Mouse (Mus musculus): Measurements from ENCODE around the gene Trappc6a.

Trappc6a gene

GRCm38 (mm10) chr7:19508150-19508923, at the start of gene Trappc6a, which contains the start of gene Bloc1s3:
Gene Trappc6a, plus strand, starts transcription at chr7:19508395.
Gene Bloc1s3, minus strand, starts transcription at chr7:19508367.
- DNase-seq, result peak; percentile 92 to 93

- peak; percentile 73 to 78 for DNase-seq
These were observed 49.5 kb upstream of the Trappc6a start, which contains the start of gene Mark4 for GRCm38 (mm10) chr7:19458591-19459111. Gene Mark4, minus strand, starts transcription at chr7:19458821.

- no peak for DNase-seq
These were observed 48.9 kb upstream of the Trappc6a start for GRCm38 (mm10) chr7:19459144-19459870.

DNA sequence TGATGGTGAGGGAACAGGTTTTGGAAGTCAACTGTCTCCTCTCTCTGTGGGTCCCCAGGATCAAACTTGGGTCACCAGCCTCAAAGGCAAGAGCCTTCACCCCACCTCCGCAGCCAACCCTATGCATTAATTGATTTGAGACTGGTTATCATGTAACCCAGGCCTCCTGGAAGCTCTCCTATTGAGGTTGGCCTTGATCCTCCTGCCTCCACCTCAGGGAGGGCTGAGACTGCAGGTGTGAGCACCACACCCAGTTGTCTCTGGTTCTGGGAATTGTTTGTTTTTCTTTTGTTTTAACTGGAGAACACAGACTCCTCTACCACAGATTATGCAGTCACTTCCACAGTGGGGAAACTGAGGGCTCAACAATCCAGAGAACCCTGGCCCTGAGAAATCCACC, 47.7 kb upstream of the Trappc6a start:
- DNase-seq, result no peak

GRCm38 (mm10) chr7:19461488-19461887, 46.7 kb upstream of the Trappc6a start:
- peak; percentile 52 to 69 for DNase-seq

GRCm38 (mm10) chr7:19462443-19462842, 45.8 kb upstream of the Trappc6a start:
- no peak for DNase-seq

GRCm38 (mm10) chr7:19462884-19463381, 45.3 kb upstream of the Trappc6a start, which contains the start of gene Exoc3l2:
Gene Exoc3l2, plus strand, starts transcription at chr7:19463331.
- no peak for DNase-seq

DNA sequence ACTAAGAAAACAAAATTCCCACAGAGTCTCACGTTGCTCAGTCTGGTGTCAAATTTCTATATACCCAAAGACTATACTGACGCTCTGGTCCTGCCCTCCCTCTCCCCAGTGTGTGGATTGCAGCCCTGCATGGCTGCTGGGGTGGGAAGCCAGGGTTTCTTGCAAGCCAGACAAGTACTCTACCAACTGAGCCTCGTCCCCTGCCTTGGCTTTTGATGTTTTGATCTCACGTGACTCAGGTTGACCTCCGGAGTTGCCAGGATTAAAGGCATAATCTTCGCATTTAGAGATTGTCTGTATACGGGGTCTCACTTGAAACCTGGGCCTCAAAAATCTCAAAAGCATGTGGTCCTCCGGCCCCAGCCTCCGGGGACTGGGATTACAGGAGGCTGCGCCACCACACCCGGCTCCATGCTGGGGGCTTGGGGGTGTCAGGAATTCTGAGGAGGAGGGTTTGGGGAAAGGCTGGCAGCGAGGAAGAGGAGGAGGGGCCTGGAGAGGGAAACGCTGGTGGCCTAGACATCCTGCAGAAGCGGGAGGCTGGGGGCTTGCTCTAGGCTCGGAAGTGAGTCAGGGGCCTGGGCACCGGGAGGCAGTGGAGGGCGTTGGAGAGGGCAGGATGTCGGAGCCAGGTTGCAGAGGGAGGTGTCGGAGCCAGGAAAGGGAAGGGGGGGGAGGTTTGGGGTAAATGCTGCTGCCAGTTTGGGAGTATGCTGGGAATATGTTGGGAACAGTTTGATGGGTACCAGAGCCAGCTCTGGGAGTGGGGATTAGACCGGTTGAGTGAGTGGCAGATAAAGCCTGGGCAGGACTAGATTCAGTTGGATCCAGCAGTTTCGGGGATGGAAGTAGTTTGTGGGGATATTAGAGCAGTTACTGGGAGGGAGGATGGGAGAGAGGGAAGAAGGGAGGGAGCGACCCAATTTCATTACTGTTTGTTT, 43.6 kb upstream of the Trappc6a start:
- DNase-seq, result no peak

DNA sequence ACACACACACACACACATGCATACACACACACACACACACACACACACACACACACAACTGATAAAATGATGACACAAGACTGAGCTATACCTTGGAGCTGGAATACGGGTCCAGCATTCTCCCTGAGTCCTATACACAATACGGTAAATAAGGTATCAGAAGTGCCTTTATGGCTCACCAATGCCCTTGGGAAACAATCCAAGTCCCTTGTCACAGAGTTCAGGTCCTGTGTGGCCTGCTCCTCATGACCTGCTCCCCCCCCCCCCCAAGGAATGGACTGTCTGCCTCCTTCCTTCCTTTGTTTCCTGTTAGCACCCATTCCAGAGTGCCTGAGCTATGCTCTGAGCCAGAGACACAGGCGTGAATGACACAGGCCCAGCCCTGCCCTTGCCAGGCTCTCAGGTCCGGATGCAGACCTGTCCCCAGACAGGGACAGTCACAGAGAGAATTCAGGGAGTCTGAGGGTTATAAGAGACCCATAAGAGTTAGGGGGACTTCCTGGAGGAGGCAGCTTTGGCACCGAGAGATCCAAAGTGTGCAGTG, 41.5 kb upstream of the Trappc6a start:
- DNase-seq, result no peak

GRCm38 (mm10) chr7:19467638-19468037, 40.6 kb upstream of the Trappc6a start:
- DNase-seq, result no peak

DNA sequence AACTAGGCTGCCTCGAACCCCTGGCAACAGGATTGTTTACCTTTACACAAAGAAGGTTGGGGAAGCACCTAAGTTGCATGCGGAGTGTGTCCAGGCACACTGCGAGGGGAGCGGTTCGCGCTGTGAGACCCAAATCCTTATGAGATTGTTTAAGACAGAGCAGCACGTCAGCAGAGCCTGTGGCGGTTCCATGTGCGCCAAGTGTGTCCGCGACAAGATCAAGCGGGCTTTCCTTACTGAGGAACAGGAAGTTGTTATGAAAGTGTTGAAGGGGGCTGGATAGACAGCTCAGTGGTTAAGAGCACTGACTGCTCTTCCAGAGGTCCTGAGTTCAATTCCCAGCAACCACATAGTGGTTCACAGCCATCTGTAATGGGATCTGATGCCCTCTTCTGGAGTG, 39.9 kb upstream of the Trappc6a start:
- DNase-seq, result no peak

DNA sequence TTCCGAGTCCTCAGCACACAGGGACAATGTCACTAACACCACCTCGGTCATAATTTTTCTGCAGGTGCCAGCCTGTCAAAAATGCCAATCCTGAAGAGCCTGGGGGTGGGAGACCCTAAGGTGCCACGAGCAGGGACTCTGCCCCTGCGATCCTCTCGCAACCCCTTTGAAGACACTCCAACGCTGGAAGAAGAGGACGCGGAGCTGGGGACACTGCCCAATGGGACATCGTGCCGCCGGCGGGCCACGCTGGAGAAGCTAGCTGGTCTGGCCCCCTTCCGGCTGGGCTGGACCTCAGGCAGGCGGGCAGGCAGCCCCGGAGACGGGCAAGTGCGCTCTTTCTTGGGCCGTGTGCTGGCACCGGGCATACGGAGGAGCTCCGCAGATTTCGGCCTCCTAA, 38.8 kb upstream of the Trappc6a start:
- no peak for DNase-seq

DNA sequence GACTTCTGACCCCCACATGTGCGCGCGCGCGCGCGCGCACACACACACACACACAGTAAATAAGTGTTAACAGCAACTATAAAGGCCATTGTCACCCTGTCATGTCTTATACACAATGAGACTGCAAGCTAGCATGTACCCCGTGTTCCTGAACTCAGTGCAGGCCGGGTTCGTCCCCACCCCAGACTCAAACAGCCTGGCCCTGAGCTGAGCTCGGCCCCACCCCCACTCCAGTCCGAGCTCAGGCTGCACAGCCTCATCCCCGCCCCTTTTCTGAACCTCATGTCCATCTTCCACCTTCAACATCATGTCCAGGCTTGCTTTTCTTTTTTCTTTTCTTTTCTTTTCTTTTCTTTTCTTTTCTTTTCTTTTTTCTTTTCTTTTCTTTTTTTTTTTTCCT, 37.9 kb upstream of the Trappc6a start:
- DNase-seq, result no peak

DNA sequence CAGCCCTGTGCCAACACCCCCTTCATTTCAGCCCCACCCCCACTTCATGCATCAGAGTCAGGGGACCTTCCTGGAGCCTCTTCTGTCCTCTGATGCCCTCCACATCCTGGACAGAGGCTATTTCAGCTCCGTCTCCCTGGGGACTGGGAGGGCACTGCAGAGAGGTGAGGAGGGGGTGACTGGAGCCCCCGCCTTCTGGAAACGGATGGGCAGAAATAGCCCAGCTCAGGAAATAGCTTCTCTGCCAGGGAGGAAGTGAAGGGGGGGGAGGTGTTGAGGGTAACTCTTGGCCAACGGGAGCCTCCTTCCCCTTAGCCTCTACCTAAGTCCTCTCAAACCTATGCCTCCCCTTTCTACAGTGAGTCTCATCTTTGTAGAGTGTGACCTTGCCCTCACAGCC, 35.8 kb upstream of the Trappc6a start:
- no peak for DNase-seq

DNA sequence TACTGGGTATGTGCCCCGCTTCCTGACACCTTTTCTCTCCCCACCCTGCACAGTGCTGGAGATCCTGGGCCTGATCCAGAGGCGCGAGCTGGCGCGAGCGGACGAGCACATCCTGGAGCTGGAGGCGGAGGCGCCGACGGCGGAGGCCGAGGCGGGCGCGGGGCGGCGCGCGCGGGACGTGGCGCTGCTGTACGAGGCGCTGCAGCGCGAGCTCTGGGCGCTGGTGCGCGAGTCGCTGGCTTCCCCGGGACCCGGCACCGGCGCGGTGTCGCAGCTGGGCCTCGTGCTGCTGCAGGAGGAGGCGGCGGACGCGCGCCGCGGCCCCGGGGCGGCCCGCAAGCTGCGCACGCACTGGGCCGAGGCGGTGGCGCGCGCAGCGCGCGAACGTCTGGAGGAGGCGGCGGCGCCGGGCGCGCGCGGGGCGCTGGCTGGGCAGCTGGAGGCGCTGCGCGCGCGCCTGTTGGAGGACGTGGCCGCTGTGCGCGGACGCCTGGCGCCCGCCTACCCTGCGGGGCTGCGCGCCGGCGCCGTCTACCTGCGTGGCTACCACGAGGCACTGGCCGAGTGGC, 34.2 kb upstream of the Trappc6a start:
- peak; percentile 30 to 52 for DNase-seq

DNA sequence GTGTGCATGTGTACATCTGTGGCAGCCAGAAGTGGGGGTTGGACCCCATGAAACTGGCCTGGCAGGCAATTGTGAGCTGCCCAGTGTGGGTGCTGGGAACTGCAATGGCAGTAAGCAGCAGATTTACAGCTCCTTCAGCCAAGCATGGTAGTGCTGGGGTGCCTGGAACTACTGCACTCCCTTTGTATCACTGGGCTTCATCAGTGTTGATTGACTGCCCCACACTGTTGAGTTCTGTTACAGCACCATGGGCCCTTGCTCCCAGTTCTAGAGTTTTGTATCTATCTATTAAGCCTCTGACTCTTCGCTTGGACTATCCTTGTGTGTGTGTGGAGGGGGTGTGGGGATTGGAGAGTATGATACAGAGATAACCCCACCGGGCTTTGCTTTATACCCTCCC, 31.1 kb upstream of the Trappc6a start:
- DNase-seq, result no peak

- no peak for DNase-seq
These were observed 30.4 kb upstream of the Trappc6a start for GRCm38 (mm10) chr7:19477624-19478384.

- DNase-seq, result no peak
These were observed 24.9 kb upstream of the Trappc6a start for GRCm38 (mm10) chr7:19483281-19483680.

GRCm38 (mm10) chr7:19485488-19485887, 22.7 kb upstream of the Trappc6a start:
- DNase-seq, result no peak

DNA sequence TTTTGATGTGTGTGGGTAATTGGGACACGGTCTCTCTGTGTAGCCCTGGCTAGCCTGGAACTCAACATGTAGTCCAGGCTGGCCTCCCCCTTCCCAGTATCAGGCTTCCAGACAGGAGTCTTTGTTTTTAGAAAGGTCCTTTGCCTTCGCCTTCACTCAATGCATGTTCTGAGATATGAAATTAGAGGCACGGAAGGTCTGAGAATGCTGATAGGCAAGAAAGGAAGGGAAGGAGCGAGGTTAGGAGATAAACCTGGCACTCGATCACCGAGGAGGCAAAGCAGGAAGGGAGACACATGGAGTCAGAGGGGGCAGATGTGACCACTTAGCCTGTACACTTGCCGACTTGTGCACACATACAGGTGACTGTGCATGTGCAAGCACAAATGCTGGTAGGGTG, 21.6 kb upstream of the Trappc6a start:
- no peak for DNase-seq

DNA sequence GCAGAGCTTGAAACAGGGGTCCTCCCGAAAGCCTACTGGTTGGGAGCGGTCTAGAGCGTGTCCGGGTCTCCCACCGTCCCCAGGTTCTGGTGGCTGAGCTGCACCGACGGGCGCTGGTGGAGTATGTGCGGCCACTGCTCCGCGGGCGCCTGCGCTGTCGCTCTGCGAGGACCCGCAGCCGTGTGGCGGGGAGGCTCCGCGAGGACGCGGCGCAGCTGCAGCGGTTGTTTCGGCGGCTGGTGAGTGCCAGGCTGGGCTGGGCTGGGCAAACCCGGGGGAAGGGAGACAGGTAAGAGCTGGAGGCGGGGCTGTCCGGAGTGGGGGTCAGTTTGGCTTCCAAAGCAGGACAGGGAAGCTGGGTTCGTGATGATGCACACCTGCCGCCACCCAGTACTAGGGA, 18.7 kb upstream of the Trappc6a start:
- DNase-seq, result no peak

Measured in thymus, postnatal 36 days (tissue).